Mouse (Mus musculus): ENCODE measurements at regions not wholly inside any gene's neighbourhood (a gene's known extent, or its start where the extent isn't known, plus 50 kb on each side); places are given as distances from the start of the nearest gene placed in this dataset.

DNA sequence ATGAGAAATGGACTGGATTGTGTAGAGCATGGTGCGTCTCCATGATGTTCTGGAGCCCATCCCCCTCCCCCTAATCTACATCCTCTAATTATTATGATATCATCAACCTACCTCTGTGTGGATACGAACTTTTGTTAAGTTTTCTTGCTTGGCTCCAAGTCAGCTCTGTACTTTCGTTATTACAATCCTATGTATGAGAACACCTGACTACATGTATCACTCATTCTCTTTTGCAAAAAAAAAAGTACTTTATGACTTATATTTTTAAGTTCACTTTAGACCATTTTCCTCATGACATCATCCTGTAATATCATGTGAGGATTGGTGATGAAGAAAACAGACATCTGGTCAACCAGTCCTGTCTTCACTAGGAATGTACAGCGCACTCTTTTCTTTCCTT is 175.7 kb upstream of the Sulf2 start:
- TF ChIP-seq CTCF (IDR thresholded peaks at IDR 0.05; ENCODE audit: borderline replicate concordance, extremely low read depth, insufficient read depth, insufficient read length) (no peak), POLR2A (IDR thresholded peaks at IDR 0.05; ENCODE audit: borderline replicate concordance, extremely low read depth, insufficient read depth, insufficient read length, poor library complexity, severe bottlenecking) (no peak)

All from brain, embryonic 14.5 days (tissue).